Mouse (Mus musculus) layer of hippocampus, adult 8-10 months (tissue): ENCODE data around the gene 9530068E07Rik. TPM values are rescaled to one million over a fixed set of nuclear protein-coding genes. Genes with fewer than 3 reads are reported as not detected.

Experiments
- DNase-seq, 2 experiments: peaks; one replicate each; pipeline ENCODE4 v3.0.0; 2022; ENCODE audit warnings: low spot score in 2 of 2
- total RNA-seq, 4 experiments: library from RNA; stranded (reverse); gene quantifications; 2 replicates each; pipeline ENCODE4 v1.2.4; 2022

Gene 9530068E07Rik
- total RNA-seq, 4 experiments from 2014 or later: 58.9 to 64.5 (median 63.9) TPM

- DNase-seq: peak; percentile 40 to 82
Measured at GRCm38 (mm10) chr11:52421053-52421778, 25.0 kb downstream of the 9530068E07Rik start.

GRCm38 (mm10) chr11:52429440-52429839 is 33.2 kb downstream of the 9530068E07Rik start:
- no peak for DNase-seq

GRCm38 (mm10) chr11:52431594-52431993 is 35.4 kb downstream of the 9530068E07Rik start:
- no peak for DNase-seq

- DNase-seq: no peak
Measured at GRCm38 (mm10) chr11:52432148-52432547, 35.9 kb downstream of the 9530068E07Rik start.

GRCm38 (mm10) chr11:52433076-52433796 is 37.0 kb downstream of the 9530068E07Rik start:
- DNase-seq: peak in 1 of 2 experiments; percentile 21

- no peak for DNase-seq
Measured at GRCm38 (mm10) chr11:52433797-52434195, 37.6 kb downstream of the 9530068E07Rik start.

GRCm38 (mm10) chr11:52435466-52435865 is 39.2 kb downstream of the 9530068E07Rik start:
- no peak for DNase-seq

GRCm38 (mm10) chr11:52437123-52437522 is 40.9 kb downstream of the 9530068E07Rik start:
- DNase-seq: peak; percentile 63 to 64

- no peak for DNase-seq
Measured at GRCm38 (mm10) chr11:52441096-52441495, 44.9 kb downstream of the 9530068E07Rik start.

GRCm38 (mm10) chr11:52447242-52447641 is 51.0 kb downstream of the 9530068E07Rik start:
- peak in 1 of 2 experiments; percentile 30 for DNase-seq

GRCm38 (mm10) chr11:52449004-52449403 is 52.8 kb downstream of the 9530068E07Rik start:
- no peak for DNase-seq

GRCm38 (mm10) chr11:52458281-52458680 is 62.1 kb downstream of the 9530068E07Rik start:
- no peak for DNase-seq

Other genes with a start within 250 kb of the 9530068E07Rik start
- gene Olfr1371, start 182.4 kb upstream of the 9530068E07Rik start, total RNA-seq: not detected
- 100 to 1,000 TPM; 433 to 496 (median 439) TPM for gene Skp1a, start 164.4 kb upstream of the 9530068E07Rik start, total RNA-seq
- 1 to 10 TPM; 2.9 to 3.6 (median 3.2) TPM for gene Tcf7, start 113.4 kb upstream of the 9530068E07Rik start, total RNA-seq
- gene Vdac1, start 35.6 kb upstream of the 9530068E07Rik start, total RNA-seq: 100 to 1,000 TPM; 508 to 527 (median 523) TPM